Mouse (Mus musculus) erythroblast, embryonic 14.5 days (primary cell): ENCODE measurements around the gene Bbs10. TPM values are rescaled to one million over a fixed set of nuclear protein-coding genes. Genes with fewer than 3 reads are reported as not detected.

Experiments used
- H3K27me3 ChIP-seq: 2 replicates; pipeline ENCODE4 v1.6.1; 2012; ENCODE audit warnings: inconsistent platforms; ENCODE audit not compliant: control insufficient read depth
- H3K36me3 ChIP-seq: 2 replicates; pipeline ENCODE4 v1.6.1; 2012; ENCODE audit warnings: mild to moderate bottlenecking, inconsistent platforms; ENCODE audit not compliant: control insufficient read depth
- H3K4me1 ChIP-seq: 2 replicates; pipeline ENCODE4 v1.6.1; 2012; ENCODE audit warnings: inconsistent platforms; ENCODE audit not compliant: control insufficient read depth
- H3K4me3 ChIP-seq: replicated peaks from 2 replicates; pipeline ENCODE3; 2012; ENCODE audit warnings: moderate library complexity, mild to moderate bottlenecking, inconsistent platforms
- H3K9me3 ChIP-seq: 2 replicates; pipeline ENCODE4 v1.6.1; 2012; ENCODE audit warnings: low read length, inconsistent platforms, mixed read lengths; ENCODE audit not compliant: control insufficient read depth
- GATA1 ChIP-seq: IDR thresholded peaks from 2 replicates; pipeline ENCODE4 v1.6.1; 2012; ENCODE audit warnings: low read length, inconsistent platforms, mixed read lengths
- TAL1 ChIP-seq: IDR thresholded peaks from 3 replicates; pipeline ENCODE4 v1.6.1; 2012; ENCODE audit warnings: low read length, inconsistent platforms, mixed read lengths
- polyA plus RNA-seq: library from polyadenylated mRNA; stranded (reverse); fragments of >175 nt; gene quantifications from 2 replicates; pipeline ENCODE4 v1.2.3, GENCODE M21; 2012

Bbs10 gene
- polyA plus RNA-seq, 1 experiment = not detected

- H3K4me1 ChIP-seq = no peaks in the 10 kb centered on the region
Measured at GRCm38 (mm10) chr10:111341761-111342160, 43.3 kb downstream of the Bbs10 start.

GRCm38 (mm10) chr10:111343555-111343954 is 45.1 kb downstream of the Bbs10 start:
- Histone ChIP-seq H3K4me1 (no peaks in the 10 kb centered on the region), H3K27me3 (no peaks in the 10 kb centered on the region), H3K4me3 (no peak overlapping the region), H3K36me3 (no peaks in the 10 kb centered on the region), H3K9me3 (no peaks in the 10 kb centered on the region)
- TF ChIP-seq GATA1 (no peak), TAL1 (no peak)

More at GRCm38 (mm10) chr10:111341761-111342160, 43.3 kb downstream of the Bbs10 start:
- no peaks in the 10 kb centered on the region for H3K36me3 ChIP-seq
- H3K9me3 ChIP-seq = no peaks in the 10 kb centered on the region
- H3K27me3 ChIP-seq = no peaks in the 10 kb centered on the region
- no peak overlapping the region for H3K4me3 ChIP-seq
- TF ChIP-seq TAL1 = no peak
- no peak for TF ChIP-seq GATA1

GRCm38 (mm10) chr10:111348263-111348662 is 49.8 kb downstream of the Bbs10 start:
- no peak for TF ChIP-seq GATA1
- no peak for TF ChIP-seq TAL1
- Histone ChIP-seq H3K27me3 (no peaks in the 10 kb centered on the region), H3K4me1 (no peaks in the 10 kb centered on the region), H3K36me3 (no peaks in the 10 kb centered on the region), H3K4me3 (no peak overlapping the region), H3K9me3 (no peaks in the 10 kb centered on the region)

Other genes starting within 250 kb of the Bbs10 start
- 0.51 and 0.56 TPM in 2 replicates for gene Osbpl8, start 133.9 kb upstream of the Bbs10 start, polyA plus RNA-seq
- gene Nap1l1, start 174.5 kb downstream of the Bbs10 start, polyA plus RNA-seq = 6.3 and 8.4 TPM in 2 replicates
- gene Phlda1, start 207.6 kb downstream of the Bbs10 start, polyA plus RNA-seq = 0.29 and 0.31 TPM in 2 replicates